Mouse (Mus musculus) left cerebral cortex, adult 8-10 months (tissue): ENCODE measurements at regions not wholly inside any gene's neighbourhood (a gene's known extent, or its start where the extent isn't known, plus 50 kb on each side); places are given as distances from the start of the nearest gene placed in this dataset.

Experiments used
- DNase-seq, 2 experiments: peaks; one replicate each; pipeline ENCODE4 v3.0.0; 2022; ENCODE audit warnings: low spot score in 2 of 2

DNA sequence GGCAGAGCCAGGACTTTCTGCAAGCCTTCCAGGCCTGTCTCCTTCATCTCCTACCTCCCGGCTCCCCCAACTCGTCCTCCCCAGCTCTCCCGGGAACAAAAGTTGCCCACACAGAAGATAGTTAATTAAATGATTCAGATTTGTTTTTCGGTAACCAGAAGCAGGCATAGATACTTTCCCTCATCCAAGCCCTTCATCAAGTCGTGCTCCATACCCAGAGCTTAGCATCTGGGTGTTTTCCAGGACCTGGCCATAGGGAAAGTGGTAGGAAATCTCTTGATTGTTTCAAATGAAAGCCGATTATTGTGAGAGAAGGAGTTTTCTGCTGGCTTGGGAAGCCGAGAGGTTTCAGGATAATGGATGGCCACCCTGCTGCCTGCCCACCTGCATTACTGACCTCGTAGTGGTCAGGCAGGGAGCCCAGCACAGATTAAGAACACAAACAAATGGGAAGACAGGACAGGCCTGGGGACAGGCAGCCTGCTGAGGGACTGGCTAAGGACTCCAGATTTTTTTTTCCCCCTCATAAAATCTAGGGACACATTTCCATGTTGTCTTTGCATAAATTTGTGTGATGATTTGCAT lies 142.2 kb upstream of the Cadm1 start:
- no peak for DNase-seq

DNA sequence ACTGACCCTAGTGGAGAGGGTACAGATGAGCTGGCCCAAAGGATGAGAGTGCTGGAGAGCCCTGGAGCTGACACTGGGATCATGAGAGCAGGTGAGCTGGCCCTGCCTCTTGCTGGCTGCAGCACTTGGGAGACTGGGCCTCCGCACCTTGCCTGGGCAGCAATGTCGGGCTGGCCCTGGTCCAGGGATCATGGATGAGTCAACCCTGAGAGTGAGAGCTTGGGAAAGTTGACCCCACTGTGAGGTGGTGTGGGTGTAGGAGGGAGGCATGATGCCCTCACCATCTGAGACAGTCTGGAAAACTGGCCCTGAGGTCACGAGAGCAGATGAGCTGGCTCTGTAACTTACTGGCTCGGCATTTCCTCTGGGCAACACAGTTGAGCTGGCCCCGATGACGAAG lies 140.1 kb upstream of the Cadm1 start:
- DNase-seq: no peak

DNA sequence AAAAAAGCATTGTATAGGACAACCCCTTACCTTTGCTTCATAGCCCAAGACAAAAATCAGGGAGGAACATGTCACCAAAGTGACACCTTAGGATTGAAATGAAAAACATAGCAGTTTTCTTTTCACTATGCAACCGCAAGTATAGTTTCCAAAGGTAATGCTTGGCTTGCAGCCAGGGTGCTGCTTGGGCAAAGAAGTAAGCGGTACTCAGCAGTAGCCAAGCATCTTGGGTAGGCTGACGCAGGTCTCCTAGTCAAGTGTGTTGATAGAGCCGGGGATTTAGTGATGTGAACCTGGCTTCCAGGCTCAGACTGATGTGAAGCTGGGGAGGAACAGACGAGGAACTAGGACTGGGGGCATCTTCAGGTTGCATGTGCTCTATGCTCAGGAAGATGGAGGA lies 138.3 kb upstream of the Cadm1 start:
- DNase-seq: no peak

- DNase-seq: no peak
Measured at GRCm38 (mm10) chr9:47399598-47399997, 130.4 kb upstream of the Cadm1 start.

- DNase-seq: no peak
Measured at GRCm38 (mm10) chr9:47400117-47400823, 129.7 kb upstream of the Cadm1 start.

GRCm38 (mm10) chr9:47401511-47401910 lies 128.5 kb upstream of the Cadm1 start:
- DNase-seq: no peak

DNA sequence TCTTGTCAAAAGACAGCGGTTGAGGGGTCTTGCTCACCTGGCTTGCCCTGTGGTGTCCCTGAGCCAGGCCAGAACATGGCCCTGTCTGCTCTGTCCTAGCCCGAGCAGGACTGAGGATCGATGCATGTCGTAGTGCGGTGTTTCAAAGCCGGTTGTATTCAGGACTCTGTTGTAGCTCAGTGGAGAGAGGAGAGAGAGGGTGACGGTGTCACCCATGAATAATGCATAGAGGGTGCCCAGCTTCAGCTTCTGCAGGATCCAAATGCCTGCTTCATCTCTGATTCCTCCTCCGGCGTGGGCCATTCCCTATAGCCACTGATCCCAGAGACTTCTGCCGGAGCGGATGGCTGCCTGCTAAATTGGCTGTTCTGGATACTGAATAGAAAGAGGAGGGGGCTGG lies 126.7 kb upstream of the Cadm1 start:
- DNase-seq: no peak

DNA sequence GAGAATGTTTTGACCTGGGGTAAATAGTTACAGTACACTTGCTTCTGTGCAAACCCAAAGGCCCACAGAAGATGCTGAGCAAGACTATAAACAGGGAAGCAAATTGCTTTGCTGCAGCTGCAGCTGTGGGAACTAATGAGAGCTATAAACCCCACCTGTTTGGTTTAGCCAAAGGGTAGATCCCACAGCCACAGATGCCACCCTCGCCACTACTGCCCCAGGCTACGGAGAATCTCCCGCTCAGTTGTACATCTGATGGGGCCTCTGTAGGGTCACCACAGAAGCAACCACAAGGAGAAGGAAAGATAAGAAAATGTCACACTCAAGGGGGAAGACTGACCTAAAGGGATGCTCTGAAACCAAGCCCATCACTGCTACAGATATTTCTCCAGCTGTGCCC lies 125.2 kb upstream of the Cadm1 start:
- DNase-seq: no peak

DNA sequence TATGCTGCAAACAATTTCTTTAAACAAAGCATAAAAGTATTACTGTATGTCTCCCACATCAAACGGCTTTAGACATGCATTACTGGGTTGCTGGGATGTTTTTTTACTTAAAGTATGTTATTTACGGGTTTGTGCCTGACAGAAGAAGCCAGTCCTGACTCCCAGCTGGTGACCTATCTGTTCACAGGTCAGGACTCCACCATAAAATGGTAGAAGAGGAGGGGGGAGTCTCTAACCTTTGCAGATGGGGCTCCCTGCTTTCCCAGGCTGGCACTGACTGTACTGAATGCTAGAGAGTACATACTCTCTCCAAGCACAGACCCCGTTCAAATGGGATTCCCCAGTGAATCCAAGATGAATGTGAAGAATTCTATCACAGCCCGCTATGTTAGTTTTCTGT lies 124.4 kb upstream of the Cadm1 start:
- DNase-seq: no peak

DNA sequence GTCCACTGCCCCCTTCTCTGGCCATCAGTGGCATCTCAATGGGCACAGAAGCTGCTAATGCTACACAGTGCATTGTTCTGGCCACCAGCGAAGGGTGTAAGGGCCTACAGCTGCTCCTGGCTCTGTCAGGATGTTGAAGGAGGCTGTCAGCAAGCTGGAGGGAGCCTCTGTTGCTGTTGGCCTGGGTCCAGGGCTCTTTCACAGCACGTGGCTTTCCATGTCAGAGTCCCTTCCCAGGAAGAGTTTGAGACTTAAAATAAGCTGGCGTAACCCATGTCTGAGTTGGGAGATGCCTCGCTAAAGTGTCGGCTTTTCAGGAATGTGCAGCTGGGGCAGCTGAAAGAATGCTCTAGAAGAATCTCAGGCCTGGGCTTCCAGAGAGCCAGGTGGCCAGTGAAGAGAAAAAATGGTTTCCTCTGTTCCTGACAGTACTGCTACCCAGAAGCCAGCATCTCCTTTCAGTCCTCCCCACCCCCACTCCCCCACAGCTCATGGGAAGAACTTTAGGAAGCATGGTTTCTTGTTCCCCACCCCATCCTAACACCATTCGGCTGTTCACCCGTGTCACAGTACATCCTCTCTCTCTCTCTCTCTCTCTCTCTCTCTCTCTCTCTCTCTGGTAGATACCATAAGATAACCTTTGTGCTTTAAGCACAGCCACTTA lies 122.8 kb upstream of the Cadm1 start:
- no peak for DNase-seq

DNA sequence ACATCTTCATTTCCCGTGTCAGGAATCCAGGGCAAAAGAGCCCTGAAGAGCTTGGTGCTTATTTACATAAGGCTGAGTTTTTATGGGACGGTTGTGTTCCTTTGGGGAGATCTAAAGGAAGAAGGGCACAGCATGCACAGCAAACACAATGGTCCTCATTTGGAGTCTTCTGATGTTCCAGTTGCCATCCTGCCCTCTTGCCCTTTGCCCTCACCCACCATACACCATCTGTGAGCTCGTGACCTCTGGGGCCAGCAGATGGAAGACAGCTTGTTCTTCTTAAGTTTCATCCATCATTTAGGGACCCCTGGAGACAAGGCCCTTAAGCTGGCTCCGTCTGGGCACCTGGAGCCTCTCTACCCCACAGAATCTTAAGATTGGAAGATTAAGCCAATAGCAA lies 121.9 kb upstream of the Cadm1 start:
- DNase-seq: no peak

- no peak for DNase-seq
Measured at GRCm38 (mm10) chr9:47409579-47409978, 120.4 kb upstream of the Cadm1 start.

DNA sequence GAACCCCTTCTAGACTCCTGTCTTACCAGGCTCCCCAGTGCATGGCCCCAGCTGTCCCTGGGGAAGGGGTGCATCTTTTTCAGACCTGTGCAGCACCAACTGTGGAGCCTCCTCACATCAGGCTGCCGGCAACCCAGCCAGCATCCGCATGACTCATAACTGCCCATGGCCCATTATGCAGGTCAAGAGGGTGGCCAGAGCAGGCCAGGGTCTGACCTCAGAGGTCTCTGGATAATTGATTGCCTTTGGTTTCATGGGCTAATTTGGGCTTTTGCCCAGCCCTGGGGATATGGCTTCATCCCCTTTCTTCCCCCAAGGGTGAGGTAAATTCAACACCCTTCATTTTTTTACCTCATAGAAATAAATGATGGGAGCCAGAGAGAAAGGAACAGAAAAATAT lies 117.2 kb upstream of the Cadm1 start:
- no peak for DNase-seq

GRCm38 (mm10) chr9:47414350-47414988 lies 115.5 kb upstream of the Cadm1 start:
- no peak for DNase-seq

DNA sequence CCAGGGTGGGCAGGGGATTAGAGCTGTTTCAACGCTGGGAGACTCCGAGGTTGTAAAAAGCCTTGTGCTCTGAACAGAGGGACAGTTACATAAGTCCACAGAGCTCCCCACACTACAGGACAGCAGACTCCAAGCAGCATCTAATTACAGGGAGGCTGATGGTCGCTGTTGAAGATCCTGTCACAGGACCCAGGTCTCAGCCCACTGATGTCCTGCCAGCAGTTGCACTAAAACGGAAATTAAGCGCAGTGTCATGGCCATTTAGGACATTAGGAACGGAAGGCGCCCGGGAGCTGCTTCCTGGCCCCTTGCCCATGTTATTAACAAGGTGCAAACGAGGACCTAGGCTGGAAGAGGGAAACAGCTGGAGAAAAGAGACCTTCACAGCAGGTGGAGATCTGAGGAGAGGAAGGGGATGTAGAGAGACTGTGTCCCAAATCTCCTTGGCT lies 107.8 kb upstream of the Cadm1 start:
- peak in 1 of 2 experiments; percentile 25 for DNase-seq

- DNase-seq: peak; percentile 33 to 69
Measured at GRCm38 (mm10) chr9:47422741-47423461, 107.1 kb upstream of the Cadm1 start.

GRCm38 (mm10) chr9:47423462-47423832 lies 106.5 kb upstream of the Cadm1 start:
- no peak for DNase-seq

DNA sequence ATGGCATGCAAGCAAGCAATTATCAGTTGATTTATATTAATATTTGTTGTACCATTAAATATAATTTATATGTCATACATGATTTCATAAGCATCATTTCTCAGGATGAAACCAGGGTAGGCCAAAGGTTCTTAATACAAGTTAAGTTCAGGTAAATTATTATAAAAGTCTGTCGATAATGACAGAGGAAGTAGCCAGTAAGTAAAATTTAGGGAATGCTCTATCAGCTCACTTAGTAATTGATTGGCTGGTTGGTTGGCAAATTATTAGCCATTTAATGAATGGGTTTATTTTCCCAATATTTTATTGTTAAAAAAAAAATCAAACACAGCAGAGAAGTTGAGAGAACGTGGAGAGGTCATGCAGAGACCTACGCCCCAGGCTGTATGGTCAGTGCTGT lies 105.8 kb upstream of the Cadm1 start:
- no peak for DNase-seq

DNA sequence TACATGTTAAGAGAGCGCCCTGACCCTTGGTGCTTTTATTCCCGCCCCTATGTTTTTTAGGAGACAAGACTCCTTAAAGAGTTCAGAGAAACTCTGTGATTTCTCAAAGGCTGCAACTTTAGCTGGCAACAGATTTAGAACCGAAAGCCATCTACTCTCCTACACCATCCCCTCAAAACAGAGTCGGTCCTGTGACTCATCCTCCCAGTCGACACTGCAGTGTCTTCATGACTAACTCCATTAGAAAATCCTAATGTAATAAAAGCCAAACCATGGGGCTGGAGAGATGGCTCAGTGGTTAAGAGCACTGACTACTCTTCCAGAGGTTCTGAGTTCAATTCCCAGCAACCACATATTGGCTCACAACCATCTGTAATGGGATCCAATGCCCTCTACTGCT lies 103.3 kb upstream of the Cadm1 start:
- DNase-seq: no peak

- no peak for DNase-seq
Measured at GRCm38 (mm10) chr9:47428710-47429341, 101.1 kb upstream of the Cadm1 start.

DNA sequence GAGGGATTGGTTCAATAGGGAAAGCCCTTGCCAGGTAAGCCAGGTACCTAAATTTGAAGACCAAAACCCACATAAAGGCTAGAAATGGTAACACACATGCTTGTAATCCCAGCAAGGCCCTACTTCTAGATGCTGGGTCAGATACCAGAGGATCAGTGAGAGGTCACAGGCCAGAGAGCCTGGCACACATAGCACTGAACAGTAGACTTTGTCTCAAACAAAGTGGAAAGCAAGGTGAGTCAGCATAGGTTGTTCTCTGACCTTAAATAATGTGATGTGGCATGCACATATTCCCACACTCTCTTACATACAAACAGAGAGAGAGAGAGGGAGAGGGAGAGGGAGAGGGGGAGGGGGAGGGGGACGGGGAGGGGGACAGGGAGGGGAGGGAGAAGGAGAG lies 100.3 kb upstream of the Cadm1 start:
- no peak for DNase-seq
